Mouse (Mus musculus) kidney, embryonic 14.5 days (tissue): Measurements from ENCODE around the gene Cog1. TPM values are rescaled to one million over a fixed set of nuclear protein-coding genes. Genes with fewer than 3 reads are reported as not detected.

ENCODE experiments used
- ATAC-seq: fragments of 200-750 bp; cut with Nextera tagmentation; 2 replicates; pipeline ENCODE4 v1.8.0; 2017; ENCODE audit warnings: moderate number of reproducible peaks, mild to moderate bottlenecking, moderate TSS enrichment, moderate library complexity; ENCODE audit not compliant: low FRiP score, low TSS enrichment
- H3K27ac ChIP-seq: fragments of 300-500 bp; sonication (generic); 2 replicates; pipeline ENCODE4 v1.5.1; 2014; ENCODE audit warnings: low read depth, mild to moderate bottlenecking, low read length, moderate library complexity, mixed read lengths
- H3K27me3 ChIP-seq: fragments of 300-500 bp; sonication (generic); 2 replicates; pipeline ENCODE4 v1.6.1; 2014; ENCODE audit warnings: mild to moderate bottlenecking, low read length; ENCODE audit not compliant: control insufficient read depth, insufficient read depth
- H3K36me3 ChIP-seq: fragments of 300-500 bp; sonication (generic); 2 replicates; pipeline ENCODE4 v1.6.1; 2014; ENCODE audit warnings: low read length, mixed read lengths; ENCODE audit not compliant: control insufficient read depth, insufficient read depth
- H3K4me1 ChIP-seq: fragments of 300-500 bp; sonication (generic); 2 replicates; pipeline ENCODE4 v1.6.1; 2014; ENCODE audit warnings: low read length, mixed read lengths; ENCODE audit not compliant: control insufficient read depth, insufficient read depth
- H3K4me2 ChIP-seq: fragments of 300-500 bp; sonication (generic); replicated peaks from 2 replicates; pipeline ENCODE4 v1.6.1; 2014; ENCODE audit warnings: low read depth, mild to moderate bottlenecking, low read length
- H3K4me3 ChIP-seq: fragments of 300-500 bp; sonication (generic); 2 replicates; pipeline ENCODE4 v1.5.1; 2014; ENCODE audit warnings: mild to moderate bottlenecking, low read length
- H3K9ac ChIP-seq: fragments of 300-500 bp; sonication (generic); 2 replicates; pipeline ENCODE4 v1.6.1; 2014; ENCODE audit warnings: low read depth, mild to moderate bottlenecking, low read length, moderate library complexity
- H3K9me3 ChIP-seq: fragments of 300-500 bp; sonication (generic); 2 replicates; pipeline ENCODE4 v1.6.1; 2016; ENCODE audit warnings: low read length; ENCODE audit not compliant: control insufficient read depth
- WGBS: fragments of 180-500 bp; shearing (Covaris S2); extraction: QIAGEN DNeasy Blood & Tissue Kit; methylation state at CpG from one replicate; pipeline ENCODE4 v1.1.7; 2014; 5-methylcytosine and 5-hydroxymethylcytosine counted together
- polyA plus RNA-seq: library from polyadenylated mRNA; unstranded; fragments of >200 nt; fragmentation: Nextera tagmentation; extraction: Ambion mirVana; gene quantifications from 2 replicates; pipeline ENCODE4 v1.2.1, GENCODE M21; 2014

Cog1 gene
- polyA plus RNA-seq, 1 experiment from 2014 or later = 29.3 TPM

- H3K9me3 ChIP-seq = no peaks in the 10 kb centered on the region
- no peak overlapping the region for H3K4me2 ChIP-seq
- H3K9ac ChIP-seq = no peak overlapping the region
- WGBS = 57% methylated on average over 4 of the region's 4 CpGs
- H3K36me3 ChIP-seq = no peaks in the 10 kb centered on the region
- H3K4me1 ChIP-seq = 0 out of 2 replicates have a peak, but pooled peaks cover 3% of the 10 kb centered on the region
- no peak overlapping the region for H3K4me3 ChIP-seq
- no peak overlapping the region for H3K27ac ChIP-seq
- no peak for ATAC-seq
- H3K27me3 ChIP-seq = no peaks in the 10 kb centered on the region
Observed at GRCm38 (mm10) chr11:113627785-113628184, 21.2 kb upstream of the Cog1 start.

- no peak overlapping the region for H3K4me3 ChIP-seq
- ATAC-seq = no peak
- no peak overlapping the region for H3K27ac ChIP-seq
- no peak overlapping the region for H3K9ac ChIP-seq
- H3K27me3 ChIP-seq = no peaks in the 10 kb centered on the region
- H3K4me2 ChIP-seq = no peak overlapping the region
- WGBS = 53% methylated on average over 7 of the region's 7 CpGs
- H3K4me1 ChIP-seq = 0 out of 2 replicates have a peak, but pooled peaks cover 3% of the 10 kb centered on the region
- H3K9me3 ChIP-seq = no peaks in the 10 kb centered on the region
- H3K36me3 ChIP-seq = no peaks in the 10 kb centered on the region
Observed at GRCm38 (mm10) chr11:113630642-113631041, 18.3 kb upstream of the Cog1 start.

- Histone ChIP-seq H3K4me1 (0 out of 2 replicates have a peak, but pooled peaks cover 3% of the 10 kb centered on the region), H3K4me2 (no peak overlapping the region), H3K27me3 (no peaks in the 10 kb centered on the region), H3K27ac (no peak overlapping the region), H3K36me3 (no peaks in the 10 kb centered on the region), H3K4me3 (no peak overlapping the region), H3K9me3 (no peaks in the 10 kb centered on the region), H3K9ac (no peak overlapping the region)
- WGBS = 80% methylated on average over 8 of the region's 8 CpGs
- ATAC-seq = no peak
Observed at GRCm38 (mm10) chr11:113631302-113631701, 17.7 kb upstream of the Cog1 start.

GRCm38 (mm10) chr11:113631862-113632261, 17.1 kb upstream of the Cog1 start:
- ATAC-seq = no peak
- H3K27me3 ChIP-seq = no peaks in the 10 kb centered on the region
- no peak overlapping the region for H3K9ac ChIP-seq
- H3K27ac ChIP-seq = no peak overlapping the region
- no peak overlapping the region for H3K4me3 ChIP-seq
- 0 out of 2 replicates have a peak, but pooled peaks cover 3% of the 10 kb centered on the region for H3K4me1 ChIP-seq
- H3K9me3 ChIP-seq = no peaks in the 10 kb centered on the region
- 65% methylated on average over 8 of the region's 8 CpGs for WGBS
- no peaks in the 10 kb centered on the region for H3K36me3 ChIP-seq
- H3K4me2 ChIP-seq = no peak overlapping the region

- 78% methylated on average over 7 of the region's 7 CpGs for WGBS
- Histone ChIP-seq H3K4me3 (no peak overlapping the region), H3K36me3 (no peaks in the 10 kb centered on the region), H3K9ac (no peak overlapping the region), H3K27me3 (no peaks in the 10 kb centered on the region), H3K4me2 (no peak overlapping the region), H3K27ac (no peak overlapping the region), H3K9me3 (no peaks in the 10 kb centered on the region), H3K4me1 (0 out of 2 replicates have a peak, but pooled peaks cover 3% of the 10 kb centered on the region)
- no peak for ATAC-seq
Observed at GRCm38 (mm10) chr11:113632303-113632702, 16.7 kb upstream of the Cog1 start.

- Histone ChIP-seq H3K27me3 (no peaks in the 10 kb centered on the region), H3K9ac (no peak overlapping the region), H3K4me3 (no peak overlapping the region), H3K4me1 (0 out of 2 replicates have a peak, but pooled peaks cover 3% of the 10 kb centered on the region), H3K4me2 (no peak overlapping the region), H3K36me3 (no peaks in the 10 kb centered on the region), H3K9me3 (peaks cover 5% of the 10 kb centered on the region; the same call in 1 of the 2 replicates), H3K27ac (no peak overlapping the region)
- 92% methylated on average over 5 of the region's 5 CpGs for WGBS
- no peak for ATAC-seq
Observed at GRCm38 (mm10) chr11:113633398-113633797, 15.6 kb upstream of the Cog1 start.

- no peak for ATAC-seq
- H3K27me3 ChIP-seq = no peaks in the 10 kb centered on the region
- no peak overlapping the region for H3K4me3 ChIP-seq
- no peak overlapping the region for H3K4me2 ChIP-seq
- no peaks in the 10 kb centered on the region for H3K36me3 ChIP-seq
- 0 out of 2 replicates have a peak, but pooled peaks cover 3% of the 10 kb centered on the region for H3K4me1 ChIP-seq
- H3K27ac ChIP-seq = no peak overlapping the region
- peaks cover 5% of the 10 kb centered on the region; the same call in 1 of the 2 replicates for H3K9me3 ChIP-seq
- WGBS = 64% methylated on average over 10 of the region's 10 CpGs
- H3K9ac ChIP-seq = no peak overlapping the region
Observed at GRCm38 (mm10) chr11:113634699-113635121, 14.3 kb upstream of the Cog1 start.

- WGBS = 86% methylated on average over 12 of the region's 12 CpGs
- Histone ChIP-seq H3K27me3 (no peaks in the 10 kb centered on the region), H3K27ac (no peak overlapping the region), H3K4me1 (no peaks in the 10 kb centered on the region), H3K9ac (no peak overlapping the region), H3K36me3 (no peaks in the 10 kb centered on the region), H3K4me3 (no peak overlapping the region), H3K9me3 (peaks cover 5% of the 10 kb centered on the region; the same call in 1 of the 2 replicates), H3K4me2 (no peak overlapping the region)
- ATAC-seq = no peak
Observed at GRCm38 (mm10) chr11:113638680-113639079, 10.3 kb upstream of the Cog1 start.

GRCm38 (mm10) chr11:113645181-113645580, 3.8 kb upstream of the Cog1 start:
- no peak overlapping the region for H3K27ac ChIP-seq
- no peaks in the 10 kb centered on the region for H3K27me3 ChIP-seq
- no peak overlapping the region for H3K9ac ChIP-seq
- no peak overlapping the region for H3K4me3 ChIP-seq
- 86% methylated on average over 3 of the region's 3 CpGs for WGBS
- no peak for ATAC-seq
- H3K36me3 ChIP-seq = no peaks in the 10 kb centered on the region
- H3K4me1 ChIP-seq = peaks cover 1% of the 10 kb centered on the region; the same call in 1 of the 2 replicates
- no peak overlapping the region for H3K4me2 ChIP-seq
- H3K9me3 ChIP-seq = no peaks in the 10 kb centered on the region; the same call in 1 of the 2 replicates
